Mouse (Mus musculus) B cell, adult 2 months (primary cell): Measurements from ENCODE around the gene Sult1a1.
"Not testable (repeated sequence)": the region's sequence is repeated elsewhere in the genome, so short reads cannot be mapped to it uniquely, and the experiment has no call there.

ENCODE experiments used
- DNase-seq, 2 experiments: peaks; one replicate each; pipeline ENCODE4 v3.0.0; 2022

The Sult1a1 gene

GRCm38 (mm10) chr7:126696303-126696702 lies 20.1 kb upstream of the Sult1a1 start:
- DNase-seq: no peak

GRCm38 (mm10) chr7:126695631-126696207 lies 19.5 kb upstream of the Sult1a1 start, which contains the start of gene Slx1b:
Slx1b (minus strand) TSS chr7:126695784.
- peak; percentile 84 for DNase-seq

- peak; percentile 79 to 80 for DNase-seq
Observed at GRCm38 (mm10) chr7:126695210-126695611, 19.0 kb upstream of the Sult1a1 start, which contains the start of gene Bola2. Bola2 (plus strand) TSS chr7:126695401.

GRCm38 (mm10) chr7:126694441-126695051 lies 18.3 kb upstream of the Sult1a1 start:
- DNase-seq: no peak

GRCm38 (mm10) chr7:126693781-126694180 lies 17.5 kb upstream of the Sult1a1 start:
- no peak for DNase-seq

- DNase-seq: peak; percentile 92 to 93
Observed at GRCm38 (mm10) chr7:126693256-126693655, 17.0 kb upstream of the Sult1a1 start.

- no peak for DNase-seq
Observed at GRCm38 (mm10) chr7:126692426-126692825, 16.2 kb upstream of the Sult1a1 start.

GRCm38 (mm10) chr7:126691676-126692075 lies 15.4 kb upstream of the Sult1a1 start:
- DNase-seq: no peak

- no peak for DNase-seq
Observed at GRCm38 (mm10) chr7:126690737-126691136, 14.5 kb upstream of the Sult1a1 start.

- no peak for DNase-seq
Observed at GRCm38 (mm10) chr7:126689021-126689420, 12.8 kb upstream of the Sult1a1 start.

- not testable (repeated sequence) for DNase-seq
Observed at GRCm38 (mm10) chr7:126688156-126688555, 11.9 kb upstream of the Sult1a1 start.

- DNase-seq: no peak
Observed at GRCm38 (mm10) chr7:126681221-126681620, 5.0 kb upstream of the Sult1a1 start.

- DNase-seq: no peak
Observed at GRCm38 (mm10) chr7:126679683-126680082, 3.5 kb upstream of the Sult1a1 start.

- no peak for DNase-seq
Observed at GRCm38 (mm10) chr7:126678545-126679341, 2.5 kb upstream of the Sult1a1 start.

- DNase-seq: no peak
Observed at GRCm38 (mm10) chr7:126676631-126677220, 494 bp upstream of the Sult1a1 start.

GRCm38 (mm10) chr7:126675104-126675503 lies 1.1 kb downstream of the Sult1a1 start:
- DNase-seq: no peak

- DNase-seq: no peak
Observed at GRCm38 (mm10) chr7:126672111-126672510, 4.1 kb downstream of the Sult1a1 start.

GRCm38 (mm10) chr7:126670152-126670551 lies 6.1 kb downstream of the Sult1a1 start:
- no peak for DNase-seq

GRCm38 (mm10) chr7:126668452-126668851 lies 7.8 kb downstream of the Sult1a1 start:
- DNase-seq: no peak

GRCm38 (mm10) chr7:126667495-126668090 lies 8.6 kb downstream of the Sult1a1 start:
- no peak for DNase-seq

- no peak for DNase-seq
Observed at GRCm38 (mm10) chr7:126665269-126665668, 11.0 kb downstream of the Sult1a1 start.

GRCm38 (mm10) chr7:126663646-126664045 lies 12.6 kb downstream of the Sult1a1 start:
- DNase-seq: no peak

- no peak for DNase-seq
Observed at GRCm38 (mm10) chr7:126659771-126660170, 16.5 kb downstream of the Sult1a1 start.
